ENCODE assay signal across 7 mouse cellular contexts in genomic region chr10:81501863-81502262, GRCm38 (mm10). TPM values are rescaled to one million over a fixed set of nuclear protein-coding genes. Genes with fewer than 3 reads are reported as not detected.
"Had no signal": no experiment of that assay in that cellular context is flagged by ENCODE, and none has a peak within 500 bp of the region (broad histone marks: within the 10 kb centered on the region; RNA-seq: fewer than 3 reads in every experiment).

No protein-coding gene starts in this region.

- H3K27ac ChIP-seq: midbrain, embryonic 10.5 days; midbrain, embryonic 12.5 days; neural tube, embryonic 13.5 days; neural tube, embryonic 15.5 days; stomach, embryonic 15.5 days; stomach, postnatal 0 days had no signal

- H3K4me1 ChIP-seq: stomach, embryonic 15.5 days had no signal

- H3K4me3 ChIP-seq: myocyte; stomach, embryonic 15.5 days had no signal

RNA-seq across cellular contexts. Expression of gene S1pr4, which starts 1.9 kb away (rescaled TPM):
- polyA plus RNA-seq: myocyte had no signal

RNA-seq across cellular contexts. Expression of gene Gna15, which starts 22.2 kb away (rescaled TPM):
- polyA plus RNA-seq: myocyte had no signal
